Mouse (Mus musculus) liver, adult 2 months (tissue): ENCODE results near the gene Rnase4. TPM values are rescaled to one million over a fixed set of nuclear protein-coding genes. Genes with fewer than 3 reads are reported as not detected.

Experiments used
- DNase-seq: peaks from one replicate; pipeline ENCODE4 v3.0.0-alpha.2; 2011; ENCODE audit warnings: low read depth, low spot score; ENCODE audit errors: extremely low read depth
- H3K27ac ChIP-seq: fragments of 200-500 bp; replicated peaks from 2 replicates; pipeline ENCODE4 v1.5.1; 2012; ENCODE audit warnings: low read depth, mild to moderate bottlenecking, control low read depth, inconsistent platforms, low read length; ENCODE audit not compliant: insufficient read depth
- H3K27me3 ChIP-seq: fragments of 200-500 bp; 2 replicates; pipeline ENCODE4 v1.6.1; 2012; ENCODE audit warnings: mild to moderate bottlenecking, moderate library complexity, low read length, inconsistent platforms; ENCODE audit not compliant: control insufficient read depth, insufficient read depth
- H3K36me3 ChIP-seq: fragments of 200-500 bp; 2 replicates; pipeline ENCODE4 v1.6.1; 2012; ENCODE audit warnings: low read length, inconsistent platforms; ENCODE audit not compliant: control insufficient read depth, insufficient read depth
- H3K4me1 ChIP-seq: fragments of 200-500 bp; 2 replicates; pipeline ENCODE4 v1.6.1; 2011; ENCODE audit warnings: low read length; ENCODE audit not compliant: control insufficient read depth, insufficient read depth
- H3K4me3 ChIP-seq: fragments of 200-500 bp; 2 replicates; pipeline ENCODE4 v1.5.1; 2011; ENCODE audit warnings: low read depth, mild to moderate bottlenecking, control low read depth, low read length, moderate library complexity; ENCODE audit not compliant: insufficient read depth
- H3K79me2 ChIP-seq: fragments of 200-500 bp; 2 replicates; pipeline ENCODE4 v1.6.1; 2012; ENCODE audit warnings: inconsistent platforms, mild to moderate bottlenecking, low read length, moderate library complexity; ENCODE audit not compliant: control insufficient read depth, insufficient read depth
- H3K9ac ChIP-seq: fragments of 200-500 bp; 2 replicates; pipeline ENCODE4 v1.6.1; 2012; ENCODE audit warnings: low read depth, mild to moderate bottlenecking, control low read depth, inconsistent platforms, low read length
- CTCF ChIP-seq: fragments of 200-500 bp; IDR thresholded peaks from 2 replicates; pipeline ENCODE4 v1.5.1; 2011; ENCODE audit warnings: low read depth, low read length, control low read depth
- POLR2A ChIP-seq: fragments of 200-500 bp; IDR thresholded peaks from 2 replicates; pipeline ENCODE4 v1.6.1; 2011; ENCODE audit warnings: low read length, control low read depth; ENCODE audit not compliant: insufficient read depth; ENCODE audit errors: extremely low read depth
- WGBS: fragments of 180-500 bp; shearing (Covaris S2); methylation state at CpG from one replicate; pipeline ENCODE4 v1.1.7; 2018; 5-methylcytosine and 5-hydroxymethylcytosine counted together
- polyA plus RNA-seq: library from polyadenylated mRNA; depleted of rRNA; stranded (reverse); fragments of >200 nt; gene quantifications from 2 replicates; pipeline ENCODE4 v1.2.3, GENCODE M21; 2012
- total RNA-seq: library from RNA; depleted of rRNA; stranded (reverse); fragments of >200 nt; gene quantifications from 2 replicates; pipeline ENCODE4 v1.2.3, GENCODE M21; 2014

Gene Rnase4
- total and polyA plus RNA-seq, 2 experiments, result 2,115 to 2,134 TPM

GRCm38 (mm10) chr14:51142568-51142967 is 51.7 kb downstream of the Rnase4 start:
- Histone ChIP-seq H3K36me3 (no peaks in the 10 kb centered on the region), H3K4me3 (no peak overlapping the region), H3K9ac (no peak overlapping the region), H3K4me1 (no peaks in the 10 kb centered on the region), H3K27ac (no peak overlapping the region), H3K27me3 (no peaks in the 10 kb centered on the region), H3K79me2 (no peaks in the 10 kb centered on the region)
- no peak for TF ChIP-seq POLR2A
- TF ChIP-seq CTCF, result no peak
- WGBS, result 91% methylated on average over 3 of the region's 3 CpGs
- DNase-seq, result no peak

- Histone ChIP-seq H3K79me2 (no peaks in the 10 kb centered on the region), H3K27ac (no peak overlapping the region), H3K9ac (no peak overlapping the region), H3K4me3 (no peak overlapping the region), H3K36me3 (no peaks in the 10 kb centered on the region), H3K4me1 (no peaks in the 10 kb centered on the region), H3K27me3 (no peaks in the 10 kb centered on the region)
- WGBS, result 49% methylated on average over 4 of the region's 4 CpGs
- DNase-seq, result no peak
- TF ChIP-seq CTCF (no peak), POLR2A (no peak)
These were observed 52.4 kb downstream of the Rnase4 start for GRCm38 (mm10) chr14:51143287-51143686.

- Histone ChIP-seq H3K4me3 (no peak overlapping the region), H3K79me2 (no peaks in the 10 kb centered on the region), H3K9ac (no peak overlapping the region), H3K27me3 (no peaks in the 10 kb centered on the region), H3K27ac (no peak overlapping the region), H3K36me3 (no peaks in the 10 kb centered on the region), H3K4me1 (no peaks in the 10 kb centered on the region)
- 75% methylated on average over 2 of the region's 2 CpGs for WGBS
- no peak for DNase-seq
- TF ChIP-seq POLR2A, result no peak
- no peak for TF ChIP-seq CTCF
These were observed 53.1 kb downstream of the Rnase4 start for GRCm38 (mm10) chr14:51143937-51144336.

- 95% methylated on average over 4 of the region's 4 CpGs for WGBS
- Histone ChIP-seq H3K27me3 (no peaks in the 10 kb centered on the region), H3K36me3 (no peaks in the 10 kb centered on the region), H3K4me3 (no peak overlapping the region), H3K4me1 (no peaks in the 10 kb centered on the region), H3K27ac (no peak overlapping the region), H3K79me2 (no peaks in the 10 kb centered on the region), H3K9ac (no peak overlapping the region)
- TF ChIP-seq CTCF, result no peak
- no peak for TF ChIP-seq POLR2A
- no peak for DNase-seq
These were observed 53.6 kb downstream of the Rnase4 start for GRCm38 (mm10) chr14:51144451-51144850.

- Histone ChIP-seq H3K27me3 (no peaks in the 10 kb centered on the region), H3K27ac (no peak overlapping the region), H3K79me2 (no peaks in the 10 kb centered on the region), H3K4me3 (no peak overlapping the region), H3K9ac (no peak overlapping the region), H3K4me1 (no peaks in the 10 kb centered on the region), H3K36me3 (no peaks in the 10 kb centered on the region)
- TF ChIP-seq CTCF, result no peak
- TF ChIP-seq POLR2A, result no peak
- DNase-seq, result no peak
- WGBS, result 83% methylated on average over 6 of the region's 6 CpGs
These were observed 54.6 kb downstream of the Rnase4 start for GRCm38 (mm10) chr14:51145521-51145920.

- H3K36me3 ChIP-seq, result no peaks in the 10 kb centered on the region
- DNase-seq, result no peak
- no peaks in the 10 kb centered on the region for H3K27me3 ChIP-seq
- TF ChIP-seq CTCF (no peak), POLR2A (no peak)
- no peak within 1 kb of the TSS for H3K27ac ChIP-seq
- 83% methylated on average over 2 of the region's 2 CpGs for whole genome bisulfite sequencing
- H3K4me1 ChIP-seq, result no peaks in the 10 kb centered on the region
- no peaks in the 10 kb centered on the region for H3K79me2 ChIP-seq
- H3K4me3 ChIP-seq, result no peak within 1 kb of the TSS
- H3K9ac ChIP-seq, result no peak within 1 kb of the TSS
These were observed 55.8 kb downstream of the Rnase4 start, which contains the start of gene Rnase1 for GRCm38 (mm10) chr14:51146685-51147084. Gene Rnase1, minus strand, starts transcription at chr14:51146785.
